Mouse (Mus musculus): ENCODE results near the gene Rtl1. TPM values are rescaled to one million over a fixed set of nuclear protein-coding genes. Genes with fewer than 3 reads are reported as not detected.

Rtl1 gene
- polyA plus RNA-seq, 1 experiment from 2014 or later: 3.7 TPM

GRCm38 (mm10) chr12:109560111-109560695 is 39.9 kb downstream of the Rtl1 start:
- no peak overlapping the region for H3K4me2 ChIP-seq
- peaks cover 60% of the 10 kb centered on the region for H3K36me3 ChIP-seq
- ATAC-seq (ENCODE audit: insufficient number of reproducible peaks, low FRiP score, low TSS enrichment, low read depth): no peak
- H3K4me3 ChIP-seq: no peak overlapping the region
- peaks cover 7% of the 10 kb centered on the region; the same call in 1 of the 2 replicates for H3K4me1 ChIP-seq
- H3K27me3 ChIP-seq: no peaks in the 10 kb centered on the region
- H3K9me3 ChIP-seq: no peaks in the 10 kb centered on the region
- H3K9ac ChIP-seq: no peak overlapping the region
- no peak overlapping the region for H3K27ac ChIP-seq
- 87% methylated on average over 10 of the region's 10 CpGs for WGBS

GRCm38 (mm10) chr12:109558891-109559487 is 41.1 kb downstream of the Rtl1 start:
- Histone ChIP-seq H3K27ac (no peak overlapping the region), H3K4me2 (no peak overlapping the region), H3K36me3 (peaks cover 57% of the 10 kb centered on the region), H3K9ac (no peak overlapping the region), H3K4me1 (peaks cover 10% of the 10 kb centered on the region; the same call in 1 of the 2 replicates), H3K9me3 (no peaks in the 10 kb centered on the region), H3K27me3 (no peaks in the 10 kb centered on the region), H3K4me3 (no peak overlapping the region)
- no peak for ATAC-seq (ENCODE audit: insufficient number of reproducible peaks, low FRiP score, low TSS enrichment, low read depth)
- WGBS: 85% methylated on average over 7 of the region's 7 CpGs

DNA sequence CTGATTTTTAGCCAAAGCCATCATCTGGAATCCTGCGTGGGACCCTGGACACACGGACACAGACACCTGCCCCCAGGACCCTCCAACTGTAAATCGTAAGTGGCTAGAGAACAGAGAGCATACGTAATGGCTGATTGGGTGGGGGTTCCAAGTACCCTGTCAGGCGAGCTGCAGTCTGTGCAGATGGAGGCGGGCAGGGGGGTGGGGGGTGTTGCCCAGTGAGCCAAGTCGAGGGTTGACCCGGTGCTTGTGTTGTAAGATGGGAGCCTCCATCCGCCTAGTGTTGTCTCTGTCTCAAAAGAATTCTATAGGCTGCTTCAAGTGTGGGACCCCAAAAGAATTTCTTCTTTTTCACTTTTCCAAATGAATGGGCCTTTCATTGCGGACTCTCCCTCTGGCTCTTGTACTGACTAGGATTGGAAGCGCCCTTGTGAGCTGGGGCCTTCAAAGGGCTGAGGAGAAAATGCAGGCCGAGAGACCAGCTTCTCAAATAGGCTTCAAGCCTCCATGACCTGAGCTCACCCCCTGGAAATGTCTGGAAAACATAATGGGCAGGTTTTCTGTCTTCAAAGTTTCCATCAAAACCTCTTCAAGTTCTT is 41.8 kb downstream of the Rtl1 start:
- 81% methylated on average over 12 of the region's 12 CpGs for WGBS

DNA sequence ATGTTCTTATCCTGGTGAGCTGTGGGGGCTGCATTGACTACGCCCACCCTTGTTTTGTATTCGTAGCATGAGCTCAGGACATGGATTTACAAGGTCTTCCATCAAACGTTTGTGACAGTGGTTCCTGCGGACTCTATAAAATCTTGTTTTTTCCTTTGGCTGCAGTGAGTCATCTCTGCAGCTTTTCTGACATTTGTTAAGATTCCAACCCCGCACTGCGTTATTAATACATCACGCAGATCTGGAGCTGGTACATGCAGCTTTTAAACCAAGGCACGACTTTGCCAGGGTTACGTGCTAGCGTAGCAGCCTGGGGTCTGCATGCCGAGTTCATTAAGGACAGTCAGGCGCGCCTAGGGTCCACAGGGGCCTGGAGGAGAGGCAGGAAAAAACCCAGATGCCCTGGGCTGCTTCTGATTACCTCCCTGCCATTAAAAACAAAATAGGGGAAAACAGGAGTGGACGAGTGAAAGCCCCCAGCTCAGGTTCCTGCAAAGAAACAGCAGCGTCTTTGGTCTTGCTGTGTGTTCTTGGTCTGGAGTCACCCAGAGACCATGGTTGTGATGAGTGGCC is 44.2 kb downstream of the Rtl1 start:
- Histone ChIP-seq H3K27me3 (no peaks in the 10 kb centered on the region), H3K4me1 (peaks cover 33% of the 10 kb centered on the region), H3K4me3 (no peak overlapping the region), H3K4me2 (no peak overlapping the region), H3K9ac (no peak overlapping the region), H3K36me3 (peaks cover 47% of the 10 kb centered on the region), H3K27ac (no peak overlapping the region), H3K9me3 (no peaks in the 10 kb centered on the region)
- no peak for ATAC-seq (ENCODE audit: insufficient number of reproducible peaks, low FRiP score, low TSS enrichment, low read depth)
- WGBS: 35% methylated on average over 15 of the region's 15 CpGs

More for the DNA sequence above, 41.8 kb downstream of the Rtl1 start:
- Histone ChIP-seq H3K4me3 (no peak overlapping the region), H3K9me3 (no peaks in the 10 kb centered on the region), H3K4me2 (no peak overlapping the region), H3K9ac (no peak overlapping the region), H3K27ac (no peak overlapping the region), H3K36me3 (peaks cover 51% of the 10 kb centered on the region), H3K4me1 (peaks cover 13% of the 10 kb centered on the region; the same call in 1 of the 2 replicates), H3K27me3 (no peaks in the 10 kb centered on the region)
- no peak for ATAC-seq (ENCODE audit: insufficient number of reproducible peaks, low FRiP score, low TSS enrichment, low read depth)

GRCm38 (mm10) chr12:109553568-109553967 is 46.6 kb downstream of the Rtl1 start:
- Histone ChIP-seq H3K36me3 (peaks cover 47% of the 10 kb centered on the region), H3K9ac (no peak overlapping the region), H3K4me2 (no peak overlapping the region), H3K27me3 (no peaks in the 10 kb centered on the region), H3K9me3 (no peaks in the 10 kb centered on the region), H3K4me1 (peaks cover 36% of the 10 kb centered on the region), H3K4me3 (no peak overlapping the region), H3K27ac (peak overlapping the region; percentile 14; the same call in 1 of the 2 replicates)
- ATAC-seq (ENCODE audit: insufficient number of reproducible peaks, low FRiP score, low TSS enrichment, low read depth): no peak
- 82% methylated on average over 1 of the region's 1 CpGs for WGBS

- Histone ChIP-seq H3K27me3 (no peaks in the 10 kb centered on the region), H3K9ac (no peak overlapping the region), H3K4me3 (no peak overlapping the region), H3K4me1 (peaks cover 36% of the 10 kb centered on the region), H3K4me2 (no peak overlapping the region), H3K27ac (peak overlapping the region; percentile 59; the same call in 1 of the 2 replicates), H3K36me3 (peaks cover 48% of the 10 kb centered on the region), H3K9me3 (no peaks in the 10 kb centered on the region)
- 50% methylated on average over 18 of the region's 18 CpGs for WGBS
- no peak for ATAC-seq (ENCODE audit: insufficient number of reproducible peaks, low FRiP score, low TSS enrichment, low read depth)
These were observed 47.2 kb downstream of the Rtl1 start for GRCm38 (mm10) chr12:109552754-109553525.

DNA sequence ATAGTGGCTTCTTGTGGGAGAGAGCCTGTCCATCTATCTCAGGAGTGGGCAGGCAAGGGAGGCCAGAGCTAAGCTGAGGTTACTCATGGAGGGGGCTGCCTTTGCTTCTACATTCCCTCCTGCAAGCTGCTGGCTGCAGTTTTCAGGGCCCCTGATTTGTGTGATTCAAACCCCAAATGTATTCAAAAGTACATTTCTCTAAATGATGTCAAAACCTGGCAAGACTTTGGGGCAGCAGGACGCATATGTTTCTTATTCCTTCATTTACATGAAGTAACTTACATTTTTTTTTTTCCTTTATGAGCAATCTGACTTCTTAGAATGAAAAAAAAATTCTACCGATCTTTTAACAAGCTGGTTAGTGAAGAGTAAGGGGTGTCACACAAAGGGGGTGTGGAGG is 48.4 kb downstream of the Rtl1 start:
- H3K36me3 ChIP-seq: peaks cover 46% of the 10 kb centered on the region
- H3K4me3 ChIP-seq: no peak overlapping the region
- no peak overlapping the region for H3K9ac ChIP-seq
- H3K9me3 ChIP-seq: no peaks in the 10 kb centered on the region
- ATAC-seq (ENCODE audit: insufficient number of reproducible peaks, low FRiP score, low TSS enrichment, low read depth): no peak
- H3K4me2 ChIP-seq: no peak overlapping the region
- 50% methylated on average over 2 of the region's 2 CpGs for WGBS
- peaks cover 41% of the 10 kb centered on the region for H3K4me1 ChIP-seq
- H3K27me3 ChIP-seq: no peaks in the 10 kb centered on the region
- peak overlapping the region; percentile 59 for H3K27ac ChIP-seq

DNA sequence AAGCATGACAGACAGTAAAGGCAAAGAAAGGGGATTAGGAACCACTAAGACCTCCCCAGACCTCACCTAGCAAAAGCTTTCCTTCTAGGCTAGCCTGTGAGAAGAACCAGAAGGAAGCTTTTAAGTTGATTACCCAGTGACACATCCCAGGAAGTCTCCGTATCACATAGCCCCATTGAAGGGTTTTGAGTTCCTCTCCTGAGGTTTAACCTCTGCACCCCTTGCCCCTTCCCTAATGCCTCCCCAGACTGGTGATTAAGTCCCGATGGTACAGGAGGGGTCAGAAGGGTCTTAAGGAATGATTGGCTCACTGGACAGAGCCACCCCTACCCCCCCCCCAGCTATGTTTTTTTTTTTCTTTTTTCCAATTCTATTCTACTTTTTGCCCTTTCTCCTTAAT is 53.0 kb downstream of the Rtl1 start:
- no peak overlapping the region for H3K4me2 ChIP-seq
- H3K4me1 ChIP-seq: peaks cover 26% of the 10 kb centered on the region
- H3K9ac ChIP-seq: no peak overlapping the region
- peaks cover 5% of the 10 kb centered on the region; the same call in 1 of the 2 replicates for H3K9me3 ChIP-seq
- no peaks in the 10 kb centered on the region for H3K27me3 ChIP-seq
- peaks cover 45% of the 10 kb centered on the region for H3K36me3 ChIP-seq
- WGBS: 47% methylated on average over 2 of the region's 2 CpGs
- H3K27ac ChIP-seq: no peak overlapping the region
- no peak overlapping the region for H3K4me3 ChIP-seq
- no peak for ATAC-seq (ENCODE audit: insufficient number of reproducible peaks, low FRiP score, low TSS enrichment, low read depth)

DNA sequence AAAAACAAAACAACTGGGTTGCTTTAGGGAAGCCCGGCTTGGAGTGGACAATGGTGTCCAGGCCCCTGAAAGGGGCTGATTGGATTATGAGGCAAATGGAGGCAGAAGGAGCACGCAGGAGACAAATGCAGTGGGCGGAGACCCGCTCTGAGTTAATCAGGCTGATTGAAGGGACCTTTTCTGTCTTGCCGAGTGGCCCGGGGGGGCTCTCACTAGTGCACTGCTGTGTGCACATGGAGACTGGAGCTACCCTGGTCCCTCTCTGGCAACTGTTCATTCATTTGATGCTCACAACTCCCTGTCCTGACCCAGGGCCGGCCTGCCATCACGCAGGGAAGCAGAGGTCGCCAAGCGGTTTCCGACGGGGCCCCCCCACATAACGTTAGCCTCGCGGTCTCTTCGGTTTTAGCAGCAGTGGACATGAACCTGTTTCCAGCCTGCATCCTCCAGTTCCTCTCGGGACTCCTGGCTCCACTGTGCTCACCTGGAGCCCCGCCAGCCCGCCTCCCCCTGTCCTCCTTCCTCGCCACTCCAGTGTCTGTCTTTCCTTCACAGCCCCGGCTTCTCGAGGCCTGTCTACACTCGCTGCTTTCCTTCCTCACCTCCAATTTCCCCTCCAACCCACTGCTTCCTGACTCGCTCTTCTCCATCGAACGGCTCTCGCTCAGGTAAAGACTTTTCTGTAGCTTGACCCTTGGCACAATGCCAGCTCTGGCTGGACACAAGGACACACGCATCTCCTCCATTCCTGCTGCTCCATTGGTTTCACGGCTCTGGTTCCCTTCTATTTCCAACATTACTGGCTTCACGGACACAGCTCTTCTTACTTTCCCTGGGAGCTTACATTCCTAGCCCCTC is 54.0 kb downstream of the Rtl1 start:
- no peak for ATAC-seq (ENCODE audit: insufficient number of reproducible peaks, low FRiP score, low TSS enrichment, low read depth)
- H3K4me3 ChIP-seq: no peak overlapping the region
- peaks cover 9% of the 10 kb centered on the region; the same call in 1 of the 2 replicates for H3K9me3 ChIP-seq
- H3K4me1 ChIP-seq: peaks cover 19% of the 10 kb centered on the region
- 0 out of 2 replicates have a peak overlapping the region, but pooled peaks have one; percentile 2 for H3K9ac ChIP-seq
- WGBS: 70% methylated on average over 30 of the region's 30 CpGs
- H3K27ac ChIP-seq: no peak overlapping the region
- no peaks in the 10 kb centered on the region for H3K27me3 ChIP-seq
- H3K4me2 ChIP-seq: no peak overlapping the region
- H3K36me3 ChIP-seq: peaks cover 41% of the 10 kb centered on the region

GRCm38 (mm10) chr12:109543281-109543923 is 56.7 kb downstream of the Rtl1 start:
- Histone ChIP-seq H3K27me3 (no peaks in the 10 kb centered on the region), H3K4me1 (peaks cover 17% of the 10 kb centered on the region), H3K9ac (no peak overlapping the region), H3K9me3 (peaks cover 18% of the 10 kb centered on the region), H3K36me3 (peaks cover 25% of the 10 kb centered on the region), H3K4me2 (no peak overlapping the region), H3K27ac (no peak overlapping the region), H3K4me3 (peak overlapping the region; percentile 12)
- ATAC-seq (ENCODE audit: insufficient number of reproducible peaks, low FRiP score, low TSS enrichment, low read depth): no peak
- WGBS: 71% methylated on average over 4 of the region's 4 CpGs

Measured in limb, embryonic 15.5 days (tissue).